Mouse (Mus musculus) liver, postnatal 0 days (tissue): ENCODE data around the gene Rasgef1b. TPM values are rescaled to one million over a fixed set of nuclear protein-coding genes. Genes with fewer than 3 reads are reported as not detected.
A peak's percentile ranks its signal among the peaks of the same experiment; 100 is the strongest.

Experiments used
- ATAC-seq: fragments of 200-750 bp; cut with Nextera tagmentation; 2 replicates; pipeline ENCODE4 v1.8.0; 2017; ENCODE audit warnings: mild to moderate bottlenecking, moderate library complexity
- DNase-seq: peaks from one replicate; pipeline ENCODE4 v3.0.0-alpha.2; 2016
- H3K27ac ChIP-seq: fragments of 300-500 bp; sonication (generic); 2 replicates; pipeline ENCODE4 v1.5.1; 2014; ENCODE audit warnings: antibody characterized with exemption, moderate library complexity, mild to moderate bottlenecking, low read depth
- H3K27me3 ChIP-seq: fragments of 300-500 bp; sonication (generic); 2 replicates; pipeline ENCODE4 v1.6.1; 2014; ENCODE audit warnings: low read length, control low read depth, mixed read lengths; ENCODE audit not compliant: insufficient read depth
- H3K36me3 ChIP-seq: fragments of 300-500 bp; sonication (generic); replicated peaks from 2 replicates; pipeline ENCODE4 v1.6.1; 2014; ENCODE audit warnings: mild to moderate bottlenecking, control low read depth, low read length, moderate library complexity, mixed read lengths; ENCODE audit not compliant: insufficient read depth
- H3K4me1 ChIP-seq: fragments of 300-500 bp; sonication (generic); 2 replicates; pipeline ENCODE4 v1.6.1; 2014; ENCODE audit warnings: antibody characterized with exemption, mild to moderate bottlenecking, control low read depth; ENCODE audit not compliant: insufficient read depth
- H3K4me2 ChIP-seq: fragments of 300-500 bp; sonication (generic); 2 replicates; pipeline ENCODE4 v1.6.1; 2014; ENCODE audit warnings: low read depth, mild to moderate bottlenecking, low read length, moderate library complexity, mixed read lengths
- H3K4me3 ChIP-seq: fragments of 300-500 bp; sonication (generic); 2 replicates; pipeline ENCODE4 v1.5.1; 2014; ENCODE audit warnings: low read depth, low read length
- H3K9ac ChIP-seq: fragments of 300-500 bp; sonication (generic); replicated peaks from 2 replicates; pipeline ENCODE4 v1.6.1; 2014; ENCODE audit warnings: mild to moderate bottlenecking, moderate library complexity
- H3K9me3 ChIP-seq: fragments of 300-500 bp; sonication (generic); 2 replicates; pipeline ENCODE4 v1.6.1; 2016; ENCODE audit warnings: mild to moderate bottlenecking, control low read depth, low read length, mixed read lengths
- CTCF ChIP-seq: sonication (generic); IDR thresholded peaks from 2 replicates; pipeline ENCODE4 v1.5.1; 2016; ENCODE audit warnings: antibody characterized with exemption, low read depth
- EP300 ChIP-seq: IDR thresholded peaks from 2 replicates; pipeline ENCODE4 v1.6.1; 2016; ENCODE audit warnings: antibody characterized with exemption, low read depth, mild to moderate bottlenecking
- WGBS: fragments of 180-500 bp; shearing (Covaris S2); extraction: QIAGEN DNeasy Blood & Tissue Kit; methylation state at CpG from one replicate; pipeline ENCODE4 v1.1.7; 2014; ENCODE audit not compliant: insufficient replicate concordance; 5-methylcytosine and 5-hydroxymethylcytosine counted together
- polyA plus RNA-seq: library from polyadenylated mRNA; unstranded; fragments of >200 nt; fragmentation: Nextera tagmentation; extraction: Ambion mirVana; gene quantifications from 2 replicates; pipeline ENCODE4 v1.2.1, GENCODE M21; 2015

Rasgef1b gene
- polyA plus RNA-seq, 1 experiment from 2014 or later: 11.8 TPM

DNA sequence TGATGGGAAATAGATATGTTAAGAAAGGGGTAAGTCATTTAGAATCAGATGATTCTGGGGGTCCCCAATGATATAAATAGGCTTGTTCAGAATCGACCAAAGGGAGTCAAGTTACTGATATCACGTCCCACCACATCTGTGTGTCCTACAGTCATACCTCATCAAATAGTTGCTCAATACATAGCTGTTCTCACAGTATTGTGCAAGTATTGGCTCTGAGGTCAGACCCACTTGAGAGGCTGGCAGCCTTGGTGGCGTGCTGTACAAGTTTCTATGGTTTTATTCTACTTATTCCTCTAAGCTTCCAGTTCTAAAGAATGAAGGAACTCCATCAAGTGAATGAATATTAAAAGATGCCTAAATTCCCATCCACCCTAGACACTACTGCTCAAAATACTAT lies 445.2 kb downstream of the Rasgef1b start:
- Histone ChIP-seq H3K4me2 (no peak overlapping the region), H3K9me3 (no peaks in the 10 kb centered on the region), H3K36me3 (no peaks in the 10 kb centered on the region), H3K27me3 (no peaks in the 10 kb centered on the region), H3K9ac (no peak overlapping the region), H3K4me3 (no peak overlapping the region), H3K4me1 (peaks cover 13% of the 10 kb centered on the region), H3K27ac (peak overlapping the region; percentile 83)
- peak; percentile 65 for ATAC-seq
- DNase-seq: peak; percentile 26
- WGBS: 33% methylated on average over 3 of the region's 3 CpGs
- TF ChIP-seq EP300 (no peak), CTCF (no peak)

- Histone ChIP-seq H3K36me3 (no peaks in the 10 kb centered on the region), H3K9me3 (no peaks in the 10 kb centered on the region), H3K27ac (no peak overlapping the region), H3K4me1 (peaks cover 7% of the 10 kb centered on the region), H3K9ac (no peak overlapping the region), H3K27me3 (no peaks in the 10 kb centered on the region), H3K4me3 (no peak overlapping the region), H3K4me2 (no peak overlapping the region)
- TF ChIP-seq EP300 (no peak), CTCF (no peak)
- WGBS: 80% methylated on average over 5 of the region's 5 CpGs
- no peak for ATAC-seq
- no peak for DNase-seq
Observed at GRCm38 (mm10) chr5:99280536-99280935, 448.3 kb downstream of the Rasgef1b start.

DNA sequence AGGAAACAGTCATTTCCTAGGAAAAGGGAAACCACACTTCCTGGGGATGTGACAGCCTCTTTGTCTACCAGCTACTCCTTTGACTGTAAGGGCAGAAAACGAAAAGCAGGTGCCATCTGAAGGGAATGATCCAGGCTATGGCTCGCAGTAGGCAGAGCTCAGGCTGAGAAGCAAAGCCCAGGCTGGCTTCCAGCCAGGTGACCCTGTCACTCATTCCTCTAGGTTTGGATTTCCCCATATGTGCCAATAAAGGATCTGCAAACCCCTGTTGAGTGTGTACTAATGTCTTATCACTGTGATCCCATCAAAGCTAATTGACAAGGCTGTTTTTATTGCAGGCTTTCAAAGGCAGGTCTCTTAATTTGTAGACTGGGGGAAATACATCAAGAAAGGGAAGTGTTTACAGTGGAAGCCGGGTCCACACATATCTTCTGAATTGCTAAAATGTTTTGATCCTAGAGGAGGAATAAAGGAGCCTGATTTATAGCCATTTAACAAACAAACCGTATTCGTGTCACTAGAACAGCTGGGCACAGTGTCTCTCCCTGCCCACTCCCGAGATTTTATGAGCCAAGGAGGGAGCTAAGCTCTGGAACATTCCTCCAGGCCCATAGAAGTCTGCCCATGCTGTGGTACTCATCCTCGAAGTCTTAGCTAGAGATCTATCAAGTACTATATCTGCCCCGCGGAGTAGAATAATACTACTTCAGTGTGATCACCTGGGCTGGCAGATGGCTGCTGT lies 449.7 kb downstream of the Rasgef1b start:
- ATAC-seq: peak; percentile 66
- no peak overlapping the region for H3K4me3 ChIP-seq
- no peak overlapping the region for H3K9ac ChIP-seq
- no peak overlapping the region for H3K27ac ChIP-seq
- peak; percentile 71 for DNase-seq
- no peak overlapping the region for H3K4me2 ChIP-seq
- no peaks in the 10 kb centered on the region for H3K9me3 ChIP-seq
- H3K36me3 ChIP-seq: no peaks in the 10 kb centered on the region
- TF ChIP-seq CTCF (no peak), EP300 (no peak)
- H3K4me1 ChIP-seq: peaks cover 6% of the 10 kb centered on the region; the same call in 1 of the 2 replicates
- 46% methylated on average over 9 of the region's 9 CpGs for WGBS
- no peaks in the 10 kb centered on the region for H3K27me3 ChIP-seq

DNA sequence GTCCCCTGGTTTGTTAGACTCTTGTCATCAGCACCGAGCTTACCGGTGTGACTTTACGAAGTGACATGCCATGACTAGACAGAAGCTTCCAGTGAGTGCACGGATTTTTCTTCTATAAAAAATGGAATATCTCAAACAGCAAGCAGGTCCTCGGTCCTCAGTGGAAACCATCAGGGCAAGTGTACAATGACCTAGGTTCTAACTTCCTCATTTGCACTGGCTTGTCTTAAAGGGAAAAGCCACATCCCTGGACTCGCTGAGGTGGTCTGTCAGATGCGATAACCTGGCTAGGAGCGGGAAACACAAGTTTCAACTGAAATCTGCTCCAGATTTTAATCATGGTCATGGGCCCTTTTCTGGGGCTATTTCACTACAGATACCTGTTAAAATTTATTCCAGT lies 450.5 kb downstream of the Rasgef1b start:
- Histone ChIP-seq H3K4me2 (no peak overlapping the region), H3K4me1 (peaks cover 6% of the 10 kb centered on the region; the same call in 1 of the 2 replicates), H3K27ac (no peak overlapping the region), H3K9me3 (no peaks in the 10 kb centered on the region), H3K27me3 (no peaks in the 10 kb centered on the region), H3K4me3 (no peak overlapping the region), H3K36me3 (no peaks in the 10 kb centered on the region), H3K9ac (no peak overlapping the region)
- DNase-seq (no peak), ATAC-seq (no peak)
- 39% methylated on average over 8 of the region's 8 CpGs for WGBS
- TF ChIP-seq EP300: no peak
- no peak for TF ChIP-seq CTCF

DNA sequence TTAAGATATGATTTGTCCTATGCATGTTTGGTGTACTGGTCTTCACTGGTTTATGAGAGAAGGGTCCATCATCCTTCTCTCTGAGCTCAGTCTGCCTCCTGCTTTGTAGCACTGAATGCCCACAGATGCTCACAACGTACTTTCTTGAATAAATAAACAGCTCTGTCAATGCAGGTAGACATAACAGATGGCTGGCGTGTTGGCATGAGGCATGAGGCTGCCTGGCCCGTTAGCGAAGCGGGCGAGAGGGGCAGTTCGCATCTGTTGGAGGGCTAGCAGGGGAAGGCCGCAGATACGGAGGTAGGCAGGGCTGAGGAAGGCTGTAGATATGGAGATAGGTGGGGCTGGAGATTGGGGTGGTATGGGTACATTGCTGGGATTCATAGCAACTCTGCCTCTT lies 451.3 kb downstream of the Rasgef1b start:
- 82% methylated on average over 9 of the region's 9 CpGs for WGBS
- no peak for ATAC-seq
- Histone ChIP-seq H3K9me3 (no peaks in the 10 kb centered on the region), H3K27me3 (no peaks in the 10 kb centered on the region), H3K4me3 (no peak overlapping the region), H3K9ac (no peak overlapping the region), H3K4me1 (peaks cover 3% of the 10 kb centered on the region; the same call in 1 of the 2 replicates), H3K4me2 (no peak overlapping the region), H3K27ac (no peak overlapping the region), H3K36me3 (no peaks in the 10 kb centered on the region)
- no peak for DNase-seq
- TF ChIP-seq EP300 (no peak), CTCF (no peak)

DNA sequence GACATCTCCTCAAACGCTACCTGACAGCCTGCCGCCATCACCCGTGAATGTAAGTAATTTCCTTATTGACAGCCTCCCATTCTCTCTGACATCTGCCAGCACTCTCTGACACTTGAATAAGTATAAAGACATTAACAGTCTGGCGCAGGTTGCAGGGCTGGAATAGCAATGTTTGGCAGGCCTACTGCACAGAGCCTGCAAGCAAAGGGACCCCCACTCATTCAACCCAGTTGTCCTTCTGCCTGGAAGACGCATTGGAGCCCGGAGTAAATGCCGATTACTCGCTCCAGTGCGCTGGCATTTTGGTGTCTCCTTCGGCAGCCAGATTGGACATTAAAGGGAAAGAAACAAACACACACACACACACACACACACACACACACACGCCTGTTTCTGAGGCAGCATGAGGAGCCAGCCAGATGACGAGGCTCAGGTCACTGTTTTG lies 454.7 kb downstream of the Rasgef1b start:
- H3K4me1 ChIP-seq: peaks cover 13% of the 10 kb centered on the region
- no peaks in the 10 kb centered on the region for H3K36me3 ChIP-seq
- H3K27ac ChIP-seq: no peak overlapping the region
- WGBS: 64% methylated on average over 12 of the region's 12 CpGs
- no peak overlapping the region for H3K9ac ChIP-seq
- H3K27me3 ChIP-seq: no peaks in the 10 kb centered on the region
- H3K9me3 ChIP-seq: no peaks in the 10 kb centered on the region
- TF ChIP-seq EP300 (no peak), CTCF (no peak)
- no peak overlapping the region for H3K4me2 ChIP-seq
- ATAC-seq (no peak), DNase-seq (no peak)
- no peak overlapping the region for H3K4me3 ChIP-seq
